Mouse (Mus musculus): ENCODE data around the gene Znrf1. TPM values are rescaled to one million over a fixed set of nuclear protein-coding genes. Genes with fewer than 3 reads are reported as not detected.

The Znrf1 gene
- polyA plus RNA-seq, 1 experiment from 2014 or later: 86.8 TPM

DNA sequence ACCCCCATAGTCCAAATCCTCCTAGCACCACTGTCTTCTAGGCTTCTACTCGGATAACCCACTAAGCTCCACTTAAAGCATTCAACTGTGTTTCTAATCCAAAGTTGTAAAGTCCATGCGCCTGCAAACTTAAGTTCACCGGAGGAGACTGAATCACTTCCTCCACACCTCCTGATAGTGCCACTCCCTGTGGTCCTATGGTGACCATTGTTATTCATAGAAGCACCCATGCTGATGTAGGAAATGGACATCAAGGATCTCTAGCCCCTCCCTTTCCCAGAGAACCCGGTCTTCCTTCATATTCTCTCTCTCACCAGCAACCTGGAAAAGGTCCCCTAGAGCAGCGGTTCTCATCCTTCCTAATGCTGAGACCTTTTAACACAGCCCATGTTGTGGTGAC is 77.3 kb downstream of the Znrf1 start:
- Histone ChIP-seq H3K27me3 (no peaks in the 10 kb centered on the region), H3K27ac (replicated peaks) (no peak overlapping the region), H3K36me3 (peaks cover 31% of the 10 kb centered on the region; the same call in 1 of the 2 replicates), H3K9ac (no peak overlapping the region), H3K4me1 (replicated peaks) (peaks cover 31% of the 10 kb centered on the region), H3K4me3 (no peak overlapping the region), H3K9me3 (no peaks in the 10 kb centered on the region), H3K4me2 (no peak overlapping the region)
- WGBS: 73% methylated on average over 5 of the region's 5 CpGs
- ATAC-seq (ENCODE audit: low read depth): no peak

DNA sequence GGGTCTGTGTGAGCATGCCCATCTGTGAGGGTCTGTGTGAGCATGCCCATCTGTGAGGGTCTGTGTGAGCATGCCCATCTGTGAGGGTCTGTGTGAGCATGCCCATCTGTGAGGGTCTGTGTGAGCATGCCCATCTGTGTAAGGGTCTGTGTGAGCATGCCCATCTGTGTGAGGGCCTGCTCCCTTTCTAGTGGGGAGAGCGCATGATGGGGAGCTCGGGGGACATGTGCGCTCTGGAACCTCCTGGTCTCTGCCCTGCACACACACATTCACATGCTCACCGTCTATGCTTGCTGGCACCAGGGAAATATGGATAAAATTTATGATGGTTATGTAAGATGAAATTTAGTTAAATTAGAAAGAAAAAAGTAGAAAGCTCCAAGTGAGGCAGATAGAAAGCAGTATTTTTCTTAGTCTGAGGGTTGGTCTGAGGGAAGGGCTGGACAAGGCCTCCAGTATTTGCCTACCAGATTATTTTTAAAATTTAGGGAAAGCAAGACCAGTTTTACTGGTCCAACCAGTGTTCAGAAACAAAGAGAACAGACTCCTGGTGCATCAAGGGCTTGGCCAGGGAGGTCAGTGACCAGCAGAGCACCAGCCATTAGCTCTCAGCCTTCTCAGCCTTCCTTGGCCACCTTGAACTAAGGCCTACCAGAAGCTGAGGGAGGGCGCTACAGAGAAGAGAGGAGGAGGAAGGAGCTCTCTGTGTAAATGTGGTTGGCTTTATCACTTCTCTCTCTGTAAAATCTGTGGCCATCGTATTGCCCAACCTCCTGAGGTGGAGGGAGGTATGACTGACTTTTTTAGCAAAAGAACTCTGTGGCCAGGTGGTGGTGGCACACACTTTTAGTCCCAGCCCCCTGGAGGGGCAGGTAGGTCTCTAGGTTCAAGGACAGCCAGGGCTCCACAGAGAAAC is 79.1 kb downstream of the Znrf1 start:
- no peak overlapping the region for H3K27ac ChIP-seq (replicated peaks)
- no peak overlapping the region for H3K9ac ChIP-seq
- H3K36me3 ChIP-seq: peaks cover 34% of the 10 kb centered on the region
- H3K27me3 ChIP-seq: no peaks in the 10 kb centered on the region
- H3K9me3 ChIP-seq: no peaks in the 10 kb centered on the region
- no peak overlapping the region for H3K4me3 ChIP-seq
- ATAC-seq (ENCODE audit: low read depth): no peak
- H3K4me2 ChIP-seq: no peak overlapping the region
- H3K4me1 ChIP-seq (replicated peaks): peaks cover 32% of the 10 kb centered on the region
- 87% methylated on average over 6 of the region's 6 CpGs for WGBS

DNA sequence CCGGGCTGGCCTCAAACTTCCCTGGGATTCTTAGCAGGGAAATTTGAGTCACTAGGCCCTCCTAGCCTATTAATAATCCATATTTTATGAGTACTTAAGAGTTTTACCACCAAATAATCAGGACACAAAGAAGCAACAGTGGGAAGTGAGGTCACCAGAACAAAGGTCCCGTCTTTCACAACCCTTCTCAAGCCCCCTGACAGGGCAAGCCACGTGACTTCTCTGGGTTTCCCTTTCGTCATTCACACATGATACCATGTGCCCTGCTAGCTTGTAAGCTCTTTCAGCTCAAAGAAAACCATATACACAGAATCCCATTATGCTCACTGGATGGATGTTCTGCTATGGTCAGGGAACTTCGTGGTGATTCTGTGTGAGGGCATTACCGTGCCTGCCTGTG is 81.9 kb downstream of the Znrf1 start:
- ATAC-seq (ENCODE audit: low read depth): no peak
- Histone ChIP-seq H3K27ac (replicated peaks) (no peak overlapping the region), H3K27me3 (no peaks in the 10 kb centered on the region), H3K4me3 (no peak overlapping the region), H3K4me1 (replicated peaks) (peaks cover 35% of the 10 kb centered on the region), H3K9me3 (no peaks in the 10 kb centered on the region), H3K36me3 (peaks cover 42% of the 10 kb centered on the region), H3K9ac (no peak overlapping the region), H3K4me2 (no peak overlapping the region)
- 52% methylated on average over 6 of the region's 6 CpGs for WGBS

DNA sequence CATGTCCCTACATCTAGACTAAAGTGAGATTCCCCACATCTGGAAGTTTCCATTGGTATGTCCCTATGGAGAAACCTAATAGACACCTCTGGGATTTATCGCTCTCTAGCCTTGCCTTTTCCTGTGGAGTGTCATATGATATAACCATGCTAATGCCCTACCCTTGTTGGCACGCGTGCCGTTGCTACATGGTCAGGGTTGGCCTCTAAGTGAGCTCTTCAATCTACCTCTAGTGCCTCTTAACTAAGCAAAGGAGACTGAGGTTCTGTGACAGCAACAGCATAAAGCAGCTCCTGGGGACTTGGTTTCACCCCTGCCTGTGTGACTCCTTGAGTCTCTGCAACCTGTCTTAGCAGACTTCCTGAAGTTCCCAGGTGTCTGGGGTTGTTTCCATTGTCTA is 82.4 kb downstream of the Znrf1 start:
- H3K27ac ChIP-seq (replicated peaks): no peak overlapping the region
- no peak overlapping the region for H3K4me2 ChIP-seq
- no peaks in the 10 kb centered on the region for H3K27me3 ChIP-seq
- H3K36me3 ChIP-seq: peaks cover 42% of the 10 kb centered on the region
- H3K9ac ChIP-seq: no peak overlapping the region
- H3K4me1 ChIP-seq (replicated peaks): peaks cover 35% of the 10 kb centered on the region
- 86% methylated on average over 4 of the region's 4 CpGs for WGBS
- H3K4me3 ChIP-seq: no peak overlapping the region
- no peaks in the 10 kb centered on the region for H3K9me3 ChIP-seq
- ATAC-seq (ENCODE audit: low read depth): no peak

DNA sequence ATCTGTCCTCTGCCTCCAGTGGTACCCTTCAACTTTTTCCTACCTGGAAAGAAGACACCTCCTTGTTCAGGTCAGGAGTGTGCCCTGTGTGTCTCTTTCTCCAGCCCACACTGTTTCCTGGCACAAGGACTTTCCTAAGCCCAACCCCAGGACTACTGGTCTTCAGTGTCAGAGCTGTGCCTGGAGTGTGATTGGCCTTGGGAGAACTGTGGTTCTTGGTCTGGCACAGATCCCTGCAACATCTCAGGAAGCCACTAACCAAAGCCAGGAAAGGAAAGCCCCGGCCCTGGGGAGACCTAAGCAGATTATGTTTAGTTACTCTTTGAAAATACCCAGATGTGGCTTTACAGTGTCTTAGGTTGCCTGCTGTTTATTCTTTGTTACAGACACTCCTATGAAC is 84.0 kb downstream of the Znrf1 start:
- no peak for ATAC-seq (ENCODE audit: low read depth)
- WGBS: 70% methylated on average over 1 of the region's 1 CpGs
- Histone ChIP-seq H3K27me3 (no peaks in the 10 kb centered on the region), H3K4me3 (no peak overlapping the region), H3K9me3 (no peaks in the 10 kb centered on the region), H3K4me1 (replicated peaks) (peaks cover 35% of the 10 kb centered on the region), H3K4me2 (no peak overlapping the region), H3K36me3 (peaks cover 48% of the 10 kb centered on the region), H3K27ac (replicated peaks) (no peak overlapping the region), H3K9ac (no peak overlapping the region)

DNA sequence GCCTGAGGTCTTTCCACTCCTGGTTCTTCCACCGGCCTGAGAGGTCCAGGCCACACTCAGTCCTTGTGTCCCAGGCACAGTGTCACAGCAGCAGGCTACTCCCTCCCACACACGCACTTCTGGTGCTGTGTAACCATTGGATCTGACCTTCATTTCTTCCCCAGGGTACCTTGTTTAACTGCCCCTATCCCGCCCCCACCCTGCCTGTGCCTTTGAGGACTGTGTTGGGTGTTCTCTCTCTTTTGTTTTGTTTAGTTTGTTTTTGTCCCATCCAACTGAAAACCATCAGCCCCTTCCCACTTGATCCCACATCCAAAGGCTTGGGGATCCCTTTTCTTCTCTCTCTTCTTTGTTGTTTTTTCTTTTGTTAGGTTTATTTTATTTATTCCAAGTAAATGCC is 86.2 kb downstream of the Znrf1 start:
- H3K9me3 ChIP-seq: no peaks in the 10 kb centered on the region
- H3K4me2 ChIP-seq: no peak overlapping the region
- H3K27ac ChIP-seq (replicated peaks): no peak overlapping the region
- no peak overlapping the region for H3K4me3 ChIP-seq
- H3K27me3 ChIP-seq: no peaks in the 10 kb centered on the region
- H3K4me1 ChIP-seq (replicated peaks): peaks cover 20% of the 10 kb centered on the region
- H3K9ac ChIP-seq: no peak overlapping the region
- no peak for ATAC-seq (ENCODE audit: low read depth)
- peaks cover 48% of the 10 kb centered on the region for H3K36me3 ChIP-seq
- WGBS: 64% methylated on average over 3 of the region's 3 CpGs

DNA sequence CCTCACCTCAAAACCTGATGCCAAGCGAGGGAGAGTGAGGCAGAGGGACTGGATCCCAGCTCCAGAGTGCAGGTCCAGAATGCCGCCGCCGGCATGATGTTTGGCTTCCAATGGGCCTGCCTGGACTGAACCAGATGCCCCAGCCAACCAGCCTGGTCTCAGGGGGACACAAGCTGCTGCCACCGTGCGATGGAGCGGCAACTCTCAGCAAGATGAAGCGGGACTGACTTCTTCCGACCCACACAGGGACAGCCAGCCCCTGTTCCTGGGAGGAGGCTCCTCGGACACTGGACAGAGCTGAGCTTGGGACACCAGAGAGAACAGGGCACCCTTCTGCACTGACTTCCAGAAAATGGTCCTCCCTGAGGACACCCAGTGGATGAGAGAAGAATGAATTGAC is 86.7 kb downstream of the Znrf1 start:
- Histone ChIP-seq H3K4me3 (no peak overlapping the region), H3K27me3 (no peaks in the 10 kb centered on the region), H3K9ac (no peak overlapping the region), H3K36me3 (peaks cover 48% of the 10 kb centered on the region), H3K4me2 (no peak overlapping the region), H3K4me1 (replicated peaks) (peaks cover 16% of the 10 kb centered on the region), H3K27ac (replicated peaks) (no peak overlapping the region), H3K9me3 (no peaks in the 10 kb centered on the region)
- 61% methylated on average over 10 of the region's 10 CpGs for whole genome bisulfite sequencing
- no peak for ATAC-seq (ENCODE audit: low read depth)

DNA sequence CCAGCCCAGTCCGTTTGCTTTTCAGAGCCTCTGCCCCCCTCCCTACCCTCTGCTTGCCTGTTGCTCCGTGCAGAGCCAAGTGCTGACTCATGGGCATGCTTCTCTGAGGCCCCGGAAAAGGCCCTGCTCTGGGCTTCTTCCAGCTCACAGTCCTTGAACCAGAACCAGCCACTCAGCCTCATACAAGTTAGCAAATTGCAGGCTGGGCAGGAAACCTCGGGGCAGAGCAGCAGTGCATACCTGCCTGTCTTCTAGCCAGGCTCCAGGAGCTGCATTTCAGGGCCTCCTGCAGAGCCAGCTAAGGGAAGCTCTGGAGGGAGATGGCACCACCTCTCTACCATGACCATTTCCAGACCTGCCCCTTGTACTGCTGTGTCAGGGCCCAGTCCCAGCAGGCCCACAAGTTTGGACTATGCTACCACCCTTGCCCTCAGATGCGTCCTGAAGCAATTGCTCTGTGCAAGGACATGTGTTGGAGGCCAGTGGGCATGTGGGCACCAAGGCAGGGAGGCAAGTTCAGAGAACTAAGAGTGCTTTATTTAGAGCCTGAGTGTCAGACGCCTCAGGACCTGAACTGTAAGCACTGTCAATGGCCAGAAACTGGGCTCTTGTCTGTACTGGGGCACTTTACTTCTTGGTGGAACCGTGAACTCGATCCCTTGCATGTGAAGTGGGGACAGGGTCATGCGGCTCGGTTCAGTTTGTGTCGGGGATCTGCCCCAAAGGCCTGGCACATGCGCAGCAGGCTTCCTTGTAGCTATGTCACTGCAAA is 88.4 kb downstream of the Znrf1 start:
- 83% methylated on average over 12 of the region's 12 CpGs for whole genome bisulfite sequencing
- no peak overlapping the region for H3K4me2 ChIP-seq
- H3K4me3 ChIP-seq: no peak overlapping the region
- no peaks in the 10 kb centered on the region for H3K9me3 ChIP-seq
- H3K27ac ChIP-seq (replicated peaks): no peak overlapping the region
- H3K4me1 ChIP-seq (replicated peaks): peaks cover 9% of the 10 kb centered on the region
- H3K9ac ChIP-seq: no peak overlapping the region
- H3K27me3 ChIP-seq: no peaks in the 10 kb centered on the region
- H3K36me3 ChIP-seq: peaks cover 44% of the 10 kb centered on the region
- ATAC-seq (ENCODE audit: low read depth): no peak

DNA sequence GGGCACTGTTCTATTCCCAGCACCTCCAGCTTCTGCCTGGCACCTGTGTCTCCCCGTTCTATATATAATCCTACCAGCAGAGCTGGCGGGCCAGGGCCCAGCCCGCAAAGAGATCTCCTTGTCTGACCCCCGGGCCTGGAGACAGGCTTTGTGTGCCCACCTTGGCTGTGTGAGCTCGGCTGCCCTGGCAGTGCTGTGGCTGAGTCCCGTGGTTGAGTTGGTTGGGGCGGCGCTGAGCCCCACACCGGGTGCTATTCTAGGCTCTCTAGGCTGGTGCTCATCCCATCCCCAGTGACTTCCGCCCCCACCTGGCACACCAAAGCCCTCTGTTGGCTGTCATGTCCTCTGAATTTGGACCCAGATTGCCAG is 88.9 kb downstream of the Znrf1 start:
- Histone ChIP-seq H3K4me1 (replicated peaks) (peaks cover 13% of the 10 kb centered on the region), H3K9me3 (no peaks in the 10 kb centered on the region), H3K27ac (replicated peaks) (no peak overlapping the region), H3K27me3 (no peaks in the 10 kb centered on the region), H3K4me3 (no peak overlapping the region), H3K36me3 (peaks cover 39% of the 10 kb centered on the region), H3K9ac (no peak overlapping the region), H3K4me2 (no peak overlapping the region)
- 93% methylated on average over 10 of the region's 10 CpGs for WGBS
- no peak for ATAC-seq (ENCODE audit: low read depth)

DNA sequence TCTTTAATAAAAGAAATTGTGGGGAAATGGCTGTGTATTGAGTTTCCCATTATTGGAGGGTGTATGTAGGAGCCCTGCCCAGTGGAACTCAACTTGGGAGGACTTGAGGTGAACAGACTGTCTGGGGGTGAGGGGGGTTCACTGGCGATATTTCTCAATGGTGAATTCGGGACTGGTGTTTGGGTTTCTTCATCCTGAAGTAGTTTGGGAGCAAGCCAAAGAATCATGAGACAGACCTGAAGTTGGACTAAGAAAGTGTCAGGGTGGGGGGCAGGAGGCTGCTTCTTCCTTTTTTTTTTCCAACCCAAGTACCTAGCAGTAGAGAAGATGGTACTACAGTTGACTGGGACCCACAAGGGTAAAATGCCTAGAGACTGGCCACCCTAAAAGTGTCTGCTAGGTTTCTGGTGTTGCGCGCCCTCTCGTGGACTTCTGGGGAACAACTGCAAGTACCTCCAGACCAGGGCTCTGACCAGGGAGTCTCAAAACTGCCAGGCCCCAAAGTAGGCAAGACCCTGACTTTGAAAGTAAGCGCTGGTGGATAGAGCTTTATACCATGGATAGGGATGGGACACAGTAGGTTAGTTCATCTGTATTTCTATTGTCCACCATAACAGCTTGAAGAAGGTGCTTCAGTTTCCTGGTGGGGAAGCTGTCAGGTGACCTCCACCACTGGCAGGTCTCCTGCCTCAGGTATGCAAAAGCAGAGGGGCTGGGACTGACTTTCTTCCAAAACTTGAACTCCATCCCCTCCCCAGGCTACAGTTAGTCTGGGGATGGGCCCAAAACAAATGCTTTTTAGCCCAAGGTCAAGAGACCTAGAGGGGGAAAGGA is 90.0 kb downstream of the Znrf1 start:
- Histone ChIP-seq H3K27ac (replicated peaks) (no peak overlapping the region), H3K9me3 (no peaks in the 10 kb centered on the region), H3K27me3 (no peaks in the 10 kb centered on the region), H3K36me3 (peaks cover 31% of the 10 kb centered on the region), H3K4me1 (replicated peaks) (peaks cover 16% of the 10 kb centered on the region), H3K9ac (no peak overlapping the region), H3K4me2 (no peak overlapping the region), H3K4me3 (no peak overlapping the region)
- 37% methylated on average over 6 of the region's 6 CpGs for WGBS
- no peak for ATAC-seq (ENCODE audit: low read depth)

DNA sequence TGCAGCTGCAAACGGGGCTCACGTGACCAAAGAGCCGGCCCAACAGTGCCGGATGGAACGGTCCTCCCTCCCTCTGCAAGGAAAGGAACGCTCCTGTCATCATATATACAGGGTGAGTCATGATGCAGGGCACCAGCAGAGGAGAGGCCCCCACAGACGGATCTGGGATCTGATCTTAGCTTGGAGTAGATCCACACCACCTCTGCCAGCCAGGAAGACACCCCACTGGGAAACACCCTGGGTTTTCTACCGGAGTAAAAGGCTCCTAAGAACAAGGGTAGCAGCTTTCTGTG is 90.6 kb downstream of the Znrf1 start:
- Histone ChIP-seq H3K36me3 (peaks cover 25% of the 10 kb centered on the region), H3K4me1 (replicated peaks) (peaks cover 13% of the 10 kb centered on the region), H3K9me3 (no peaks in the 10 kb centered on the region), H3K27ac (replicated peaks) (no peak overlapping the region), H3K9ac (no peak overlapping the region), H3K27me3 (no peaks in the 10 kb centered on the region), H3K4me2 (no peak overlapping the region), H3K4me3 (no peak overlapping the region)
- no peak for ATAC-seq (ENCODE audit: low read depth)
- WGBS: 78% methylated on average over 8 of the region's 8 CpGs

DNA sequence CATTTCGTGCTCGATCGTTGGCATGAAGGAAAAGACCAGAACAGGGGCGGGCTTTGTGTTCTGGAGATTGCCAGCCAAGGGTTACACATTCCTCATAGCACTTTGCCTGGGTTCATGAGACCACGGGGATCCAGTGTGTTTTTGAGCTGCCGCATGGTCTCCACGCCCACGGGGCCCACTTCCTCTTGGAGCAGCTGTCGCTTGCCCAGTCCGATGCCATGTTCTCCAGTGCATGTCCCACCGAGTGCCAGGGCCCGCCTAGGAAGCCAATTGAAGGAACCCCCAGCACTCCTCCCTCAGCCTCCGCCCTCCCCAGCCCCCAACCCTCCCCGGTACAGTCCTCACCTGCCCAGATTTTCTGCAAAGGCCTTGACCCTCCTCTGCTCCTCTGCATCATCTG is 91.0 kb downstream of the Znrf1 start:
- Histone ChIP-seq H3K36me3 (peaks cover 20% of the 10 kb centered on the region), H3K9me3 (no peaks in the 10 kb centered on the region), H3K4me1 (replicated peaks) (peaks cover 8% of the 10 kb centered on the region), H3K4me3 (no peak overlapping the region), H3K4me2 (no peak overlapping the region), H3K27me3 (no peaks in the 10 kb centered on the region), H3K9ac (no peak overlapping the region), H3K27ac (replicated peaks) (no peak overlapping the region)
- 90% methylated on average over 14 of the region's 14 CpGs for WGBS
- no peak; the same call in 1 of the 2 replicates for ATAC-seq (ENCODE audit: low read depth)

Measured in neural tube, embryonic 13.5 days (tissue).